Mouse (Mus musculus): ENCODE data around the gene Hsf2bp. TPM values are rescaled to one million over a fixed set of nuclear protein-coding genes. Genes with fewer than 3 reads are reported as not detected.

The Hsf2bp gene
- polyA plus RNA-seq, 1 experiment from 2014 or later, result 0.52 TPM

DNA sequence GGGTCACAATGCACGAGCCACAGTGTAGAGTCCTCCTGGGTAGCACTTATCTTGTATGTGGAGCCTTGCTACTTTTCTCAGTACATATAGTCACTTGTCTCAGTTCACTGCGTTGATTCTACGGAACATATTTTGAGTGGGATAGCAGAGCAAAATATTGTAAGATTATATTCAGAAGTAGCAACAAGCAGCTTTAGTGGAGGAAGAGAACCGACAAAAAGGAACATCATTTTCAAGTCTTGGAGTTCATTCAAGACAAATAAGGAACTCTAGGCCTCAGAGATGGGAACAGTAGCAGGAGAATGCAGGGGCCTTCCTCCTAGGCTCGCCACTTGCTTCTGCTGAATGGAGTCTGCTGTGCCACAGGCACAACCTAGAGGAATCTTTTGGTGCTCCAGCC, 10.4 kb upstream of the Hsf2bp start:
- no peaks in the 10 kb centered on the region for H3K4me1 ChIP-seq (replicated peaks; ENCODE audit: control insufficient read depth, insufficient read depth)
- WGBS, result 90% methylated on average over 5 of the region's 5 CpGs
- H3K4me3 ChIP-seq (ENCODE audit: low read depth, low read length), result no peak overlapping the region
- no peak for DNase-seq (ENCODE audit: low spot score)
- no peak overlapping the region for H3K27ac ChIP-seq (replicated peaks)
- H3K4me2 ChIP-seq (replicated peaks; ENCODE audit: low read depth), result no peak overlapping the region
- no peak for TF ChIP-seq EP300 (optimal IDR thresholded peaks at IDR 0.05)
- ATAC-seq (ENCODE audit: low FRiP score, low TSS enrichment), result no peak
- H3K36me3 ChIP-seq (ENCODE audit: control insufficient read depth, insufficient read depth, low read length), result peaks cover 9% of the 10 kb centered on the region
- no peaks in the 10 kb centered on the region for H3K9me3 ChIP-seq (ENCODE audit: control insufficient read depth, low read length)
- no peaks in the 10 kb centered on the region for H3K27me3 ChIP-seq (ENCODE audit: control insufficient read depth, insufficient read depth, low read length)
- no peak overlapping the region for H3K9ac ChIP-seq (ENCODE audit: low read length)

- DNase-seq (ENCODE audit: low spot score) (no peak), ATAC-seq (ENCODE audit: low FRiP score, low TSS enrichment) (no peak)
- peaks cover 4% of the 10 kb centered on the region; the same call in 1 of the 2 replicates for H3K4me1 ChIP-seq (replicated peaks; ENCODE audit: control insufficient read depth, insufficient read depth)
- no peak for TF ChIP-seq EP300 (optimal IDR thresholded peaks at IDR 0.05)
- 85% methylated on average over 10 of the region's 10 CpGs for WGBS
- no peak overlapping the region for H3K4me3 ChIP-seq (ENCODE audit: low read depth, low read length)
- H3K9me3 ChIP-seq (ENCODE audit: control insufficient read depth, low read length), result no peaks in the 10 kb centered on the region
- no peaks in the 10 kb centered on the region for H3K36me3 ChIP-seq (ENCODE audit: control insufficient read depth, insufficient read depth, low read length)
- no peak overlapping the region for H3K4me2 ChIP-seq (replicated peaks; ENCODE audit: low read depth)
- no peak overlapping the region for H3K27ac ChIP-seq (replicated peaks)
- H3K9ac ChIP-seq (ENCODE audit: low read length), result no peak overlapping the region
- H3K27me3 ChIP-seq (ENCODE audit: control insufficient read depth, insufficient read depth, low read length), result no peaks in the 10 kb centered on the region
Observed at GRCm38 (mm10) chr17:32040263-32040662, 4.1 kb upstream of the Hsf2bp start.

GRCm38 (mm10) chr17:32036509-32037438, 625 bp upstream of the Hsf2bp start:
- Histone ChIP-seq H3K9ac (ENCODE audit: low read length) (peak overlapping the region; percentile 78), H3K27ac (replicated peaks) (peak overlapping the region; percentile 77), H3K27me3 (ENCODE audit: control insufficient read depth, insufficient read depth, low read length) (no peaks in the 10 kb centered on the region), H3K4me3 (ENCODE audit: low read depth, low read length) (peak overlapping the region; percentile 78), H3K9me3 (ENCODE audit: control insufficient read depth, low read length) (no peaks in the 10 kb centered on the region), H3K4me1 (replicated peaks; ENCODE audit: control insufficient read depth, insufficient read depth) (peaks cover 4% of the 10 kb centered on the region; the same call in 1 of the 2 replicates), H3K4me2 (replicated peaks; ENCODE audit: low read depth) (peak overlapping the region; percentile 97), H3K36me3 (ENCODE audit: control insufficient read depth, insufficient read depth, low read length) (no peaks in the 10 kb centered on the region)
- under 1% methylated on average over 46 of the region's 46 CpGs for WGBS
- ATAC-seq (ENCODE audit: low FRiP score, low TSS enrichment) (peak; percentile 56; the same call in 1 of the 2 replicates), DNase-seq (ENCODE audit: low spot score) (peak; percentile 35)
- TF ChIP-seq CTCF (IDR thresholded peaks at IDR 0.05; ENCODE audit: low read depth), result peak; percentile 10; the same call in 1 of the 2 replicates
- no peak for TF ChIP-seq EP300 (optimal IDR thresholded peaks at IDR 0.05)

GRCm38 (mm10) chr17:32034322-32034721, 1.8 kb downstream of the Hsf2bp start:
- Histone ChIP-seq H3K4me1 (replicated peaks; ENCODE audit: control insufficient read depth, insufficient read depth) (peaks cover 4% of the 10 kb centered on the region; the same call in 1 of the 2 replicates), H3K9me3 (ENCODE audit: control insufficient read depth, low read length) (no peaks in the 10 kb centered on the region), H3K4me3 (ENCODE audit: low read depth, low read length) (no peak overlapping the region), H3K36me3 (ENCODE audit: control insufficient read depth, insufficient read depth, low read length) (no peaks in the 10 kb centered on the region), H3K4me2 (replicated peaks; ENCODE audit: low read depth) (no peak overlapping the region), H3K9ac (ENCODE audit: low read length) (no peak overlapping the region), H3K27ac (replicated peaks) (no peak overlapping the region), H3K27me3 (ENCODE audit: control insufficient read depth, insufficient read depth, low read length) (no peaks in the 10 kb centered on the region)
- DNase-seq (ENCODE audit: low spot score) (no peak), ATAC-seq (ENCODE audit: low FRiP score, low TSS enrichment) (no peak)
- WGBS, result 84% methylated on average over 23 of the region's 23 CpGs
- no peak for TF ChIP-seq EP300 (optimal IDR thresholded peaks at IDR 0.05)

GRCm38 (mm10) chr17:32031684-32032083, 4.5 kb downstream of the Hsf2bp start:
- TF ChIP-seq CTCF (IDR thresholded peaks at IDR 0.05; ENCODE audit: low read depth) (no peak), EP300 (optimal IDR thresholded peaks at IDR 0.05) (no peak)
- H3K4me2 ChIP-seq (replicated peaks; ENCODE audit: low read depth), result no peak overlapping the region
- H3K27me3 ChIP-seq (ENCODE audit: control insufficient read depth, insufficient read depth, low read length), result no peaks in the 10 kb centered on the region
- no peak overlapping the region for H3K27ac ChIP-seq (replicated peaks)
- no peak overlapping the region for H3K9ac ChIP-seq (ENCODE audit: low read length)
- H3K4me3 ChIP-seq (ENCODE audit: low read depth, low read length), result no peak overlapping the region
- H3K36me3 ChIP-seq (ENCODE audit: control insufficient read depth, insufficient read depth, low read length), result no peaks in the 10 kb centered on the region
- no peak for DNase-seq (ENCODE audit: low spot score)
- 53% methylated on average over 7 of the region's 7 CpGs for WGBS
- no peaks in the 10 kb centered on the region for H3K9me3 ChIP-seq (ENCODE audit: control insufficient read depth, low read length)
- ATAC-seq (ENCODE audit: low FRiP score, low TSS enrichment), result no peak
- H3K4me1 ChIP-seq (replicated peaks; ENCODE audit: control insufficient read depth, insufficient read depth), result 0 out of 2 replicates have a peak, but pooled peaks cover 4% of the 10 kb centered on the region

- DNase-seq (ENCODE audit: low spot score), result no peak
- H3K4me1 ChIP-seq (replicated peaks; ENCODE audit: control insufficient read depth, insufficient read depth), result no peaks in the 10 kb centered on the region
- H3K9ac ChIP-seq (ENCODE audit: low read length), result no peak overlapping the region; the same call in 1 of the 2 replicates
- TF ChIP-seq CTCF (IDR thresholded peaks at IDR 0.05; ENCODE audit: low read depth) (no peak), EP300 (optimal IDR thresholded peaks at IDR 0.05) (no peak)
- H3K9me3 ChIP-seq (ENCODE audit: control insufficient read depth, low read length), result no peaks in the 10 kb centered on the region
- 77% methylated on average over 3 of the region's 3 CpGs for WGBS
- no peak overlapping the region for H3K4me3 ChIP-seq (ENCODE audit: low read depth, low read length)
- H3K36me3 ChIP-seq (ENCODE audit: control insufficient read depth, insufficient read depth, low read length), result no peaks in the 10 kb centered on the region
- no peak overlapping the region for H3K4me2 ChIP-seq (replicated peaks; ENCODE audit: low read depth)
- no peak overlapping the region for H3K27ac ChIP-seq (replicated peaks)
- no peaks in the 10 kb centered on the region for H3K27me3 ChIP-seq (ENCODE audit: control insufficient read depth, insufficient read depth, low read length)
- no peak for ATAC-seq (ENCODE audit: low FRiP score, low TSS enrichment)
Observed at GRCm38 (mm10) chr17:32028301-32028700, 7.8 kb downstream of the Hsf2bp start.

Measured in stomach, postnatal 0 days (tissue).